Mouse (Mus musculus) neural tube, embryonic 14.5 days (tissue): ENCODE results near the gene 1700012A03Rik. TPM values are rescaled to one million over a fixed set of nuclear protein-coding genes. Genes with fewer than 3 reads are reported as not detected.

Experiments used
- ATAC-seq: fragments of 200-750 bp; cut with Nextera tagmentation; 2 replicates; pipeline ENCODE4 v1.8.0; 2017; ENCODE audit warnings: low read depth, mild to moderate bottlenecking, moderate TSS enrichment, moderate library complexity
- H3K27ac ChIP-seq: fragments of 300-500 bp; sonication (generic); 2 replicates; pipeline ENCODE4 v1.5.1; 2014; ENCODE audit warnings: low read depth, mild to moderate bottlenecking, control low read depth, low read length, moderate library complexity, mixed read lengths
- H3K27me3 ChIP-seq: fragments of 300-500 bp; sonication (generic); 2 replicates; pipeline ENCODE4 v1.6.1; 2014; ENCODE audit warnings: low read length; ENCODE audit not compliant: control insufficient read depth, insufficient read depth
- H3K36me3 ChIP-seq: fragments of 300-500 bp; sonication (generic); 2 replicates; pipeline ENCODE4 v1.6.1; 2014; ENCODE audit warnings: low read length, mixed read lengths; ENCODE audit not compliant: control insufficient read depth, insufficient read depth
- H3K4me1 ChIP-seq: fragments of 300-500 bp; sonication (generic); 2 replicates; pipeline ENCODE4 v1.6.1; 2014; ENCODE audit warnings: low read length; ENCODE audit not compliant: control insufficient read depth, insufficient read depth
- H3K4me2 ChIP-seq: fragments of 300-500 bp; sonication (generic); 2 replicates; pipeline ENCODE4 v1.6.1; 2014; ENCODE audit warnings: mild to moderate bottlenecking, low read depth, low read length, control low read depth
- H3K4me3 ChIP-seq: fragments of 300-500 bp; sonication (generic); 2 replicates; pipeline ENCODE4 v1.5.1; 2014; ENCODE audit warnings: low read depth, low read length, control low read depth, mixed read lengths
- H3K9ac ChIP-seq: fragments of 300-500 bp; sonication (generic); replicated peaks from 2 replicates; pipeline ENCODE4 v1.6.1; 2014; ENCODE audit warnings: low read depth, mild to moderate bottlenecking, control low read depth, low read length, mixed read lengths
- H3K9me3 ChIP-seq: fragments of 300-500 bp; sonication (generic); 2 replicates; pipeline ENCODE4 v1.6.1; 2016; ENCODE audit warnings: low read length; ENCODE audit not compliant: control insufficient read depth
- WGBS: fragments of 180-500 bp; shearing (Covaris S2); extraction: QIAGEN DNeasy Blood & Tissue Kit; methylation state at CpG from one replicate; pipeline ENCODE4 v1.1.7; 2014; 5-methylcytosine and 5-hydroxymethylcytosine counted together
- polyA plus RNA-seq: library from polyadenylated mRNA; unstranded; fragments of >200 nt; fragmentation: Nextera tagmentation; extraction: Ambion mirVana; gene quantifications from 2 replicates; pipeline ENCODE4 v1.2.1, GENCODE M21; 2014

Gene 1700012A03Rik
- polyA plus RNA-seq, 1 experiment from 2014 or later, result not detected

GRCm38 (mm10) chr6:32061266-32061665 is 11.2 kb downstream of the 1700012A03Rik start:
- no peak overlapping the region for H3K4me2 ChIP-seq
- H3K9ac ChIP-seq, result no peak overlapping the region
- no peak overlapping the region for H3K4me3 ChIP-seq
- H3K4me1 ChIP-seq, result no peaks in the 10 kb centered on the region
- H3K27ac ChIP-seq, result no peak overlapping the region
- H3K9me3 ChIP-seq, result no peaks in the 10 kb centered on the region
- H3K27me3 ChIP-seq, result no peaks in the 10 kb centered on the region
- H3K36me3 ChIP-seq, result no peaks in the 10 kb centered on the region
- ATAC-seq, result no peak
- WGBS, result 87% methylated on average over 9 of the region's 9 CpGs

GRCm38 (mm10) chr6:32065789-32066510 is 15.9 kb downstream of the 1700012A03Rik start:
- Histone ChIP-seq H3K27me3 (no peaks in the 10 kb centered on the region), H3K36me3 (no peaks in the 10 kb centered on the region), H3K9me3 (no peaks in the 10 kb centered on the region), H3K4me2 (no peak overlapping the region), H3K27ac (no peak overlapping the region), H3K4me1 (no peaks in the 10 kb centered on the region), H3K9ac (no peak overlapping the region), H3K4me3 (no peak overlapping the region)
- WGBS, result 87% methylated on average over 10 of the region's 10 CpGs
- no peak for ATAC-seq

GRCm38 (mm10) chr6:32072161-32072560 is 22.1 kb downstream of the 1700012A03Rik start:
- WGBS, result 91% methylated on average over 1 of the region's 1 CpGs
- Histone ChIP-seq H3K9me3 (no peaks in the 10 kb centered on the region), H3K9ac (no peak overlapping the region), H3K4me1 (no peaks in the 10 kb centered on the region), H3K36me3 (no peaks in the 10 kb centered on the region), H3K4me2 (no peak overlapping the region), H3K27ac (no peak overlapping the region), H3K4me3 (no peak overlapping the region), H3K27me3 (no peaks in the 10 kb centered on the region)
- ATAC-seq, result no peak

GRCm38 (mm10) chr6:32093312-32093711 is 43.3 kb downstream of the 1700012A03Rik start:
- Histone ChIP-seq H3K4me1 (no peaks in the 10 kb centered on the region), H3K4me3 (no peak overlapping the region), H3K27ac (no peak overlapping the region), H3K36me3 (no peaks in the 10 kb centered on the region), H3K9ac (no peak overlapping the region), H3K27me3 (no peaks in the 10 kb centered on the region), H3K4me2 (no peak overlapping the region), H3K9me3 (no peaks in the 10 kb centered on the region)
- WGBS, result 94% methylated on average over 10 of the region's 14 CpGs
- no peak for ATAC-seq

- no peaks in the 10 kb centered on the region for H3K9me3 ChIP-seq
- no peaks in the 10 kb centered on the region for H3K4me1 ChIP-seq
- H3K27me3 ChIP-seq, result no peaks in the 10 kb centered on the region
- H3K4me2 ChIP-seq, result no peak overlapping the region
- H3K27ac ChIP-seq, result no peak overlapping the region
- no peak for ATAC-seq
- WGBS, result 45% methylated on average over 9 of the region's 9 CpGs
- no peak overlapping the region for H3K9ac ChIP-seq
- H3K4me3 ChIP-seq, result no peak overlapping the region
- no peaks in the 10 kb centered on the region for H3K36me3 ChIP-seq
Measured at GRCm38 (mm10) chr6:32105547-32106275, 55.7 kb downstream of the 1700012A03Rik start.
